Mouse (Mus musculus) liver, embryonic 14.5 days (tissue): ENCODE measurements around the gene Dhx58.

ENCODE experiments used
- CTCF ChIP-seq: IDR thresholded peaks from 2 replicates; pipeline ENCODE4 v1.5.1; 2016; ENCODE audit warnings: antibody characterized with exemption, low read depth, control low read depth
- EP300 ChIP-seq: IDR thresholded peaks from 2 replicates; pipeline ENCODE4 v1.6.1; 2016; ENCODE audit warnings: antibody characterized with exemption, low read depth

DNA sequence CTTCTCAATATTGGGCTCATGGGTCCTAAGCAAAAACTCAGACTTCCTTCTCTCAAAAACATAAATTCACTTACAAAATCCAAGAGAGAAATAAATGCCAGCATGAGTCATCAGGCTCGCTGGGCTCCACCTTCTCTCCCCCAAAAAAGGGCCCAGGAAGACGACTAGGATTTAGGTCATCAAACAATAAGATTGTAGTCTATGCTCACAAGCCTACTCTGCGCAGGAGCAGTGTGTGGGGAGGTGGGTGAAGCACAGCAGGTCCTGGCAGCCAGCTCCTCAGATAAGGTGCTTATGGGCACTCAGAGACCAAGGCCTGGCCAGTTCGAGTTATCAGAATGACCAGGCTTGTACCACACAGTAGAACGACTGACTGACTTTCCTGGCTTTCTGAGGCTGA, 16.3 kb upstream of the Dhx58 start:
- TF ChIP-seq CTCF = no peak
- no peak for TF ChIP-seq EP300
